Mouse (Mus musculus) bone marrow, adult 2 months (tissue): ENCODE measurements at regions not wholly inside any gene's neighbourhood (a gene's known extent, or its start where the extent isn't known, plus 50 kb on each side); places are given as distances from the start of the nearest gene placed in this dataset.
"Not testable (repeated sequence)": the region's sequence is repeated elsewhere in the genome, so short reads cannot be mapped to it uniquely, and the experiment has no call there.

Experiments used
- H3K27ac ChIP-seq: fragments of 200-500 bp; 2 replicates; pipeline ENCODE4 v1.5.1; 2012; ENCODE audit warnings: low read depth, mild to moderate bottlenecking, control low read depth, inconsistent platforms, low read length; ENCODE audit not compliant: control insufficient read depth, poor library complexity, insufficient read depth
- H3K4me1 ChIP-seq: fragments of 200-500 bp; 2 replicates; pipeline ENCODE4 v1.6.1; 2011; ENCODE audit warnings: low read length; ENCODE audit not compliant: control insufficient read depth, insufficient read depth
- H3K4me3 ChIP-seq: fragments of 200-500 bp; replicated peaks from 2 replicates; pipeline ENCODE3; 2011; ENCODE audit warnings: mild to moderate bottlenecking, low read depth, low read length, control low read depth; ENCODE audit not compliant: control insufficient read depth
- CTCF ChIP-seq: fragments of 200-500 bp; IDR thresholded peaks from 2 replicates; pipeline ENCODE4 v1.5.1; 2011; ENCODE audit warnings: low read length, control low read depth; ENCODE audit not compliant: control insufficient read depth, insufficient read depth
- POLR2A ChIP-seq: fragments of 200-500 bp; IDR thresholded peaks from 2 replicates; pipeline ENCODE4 v1.6.1; 2011; ENCODE audit warnings: low read depth, mild to moderate bottlenecking, control low read depth, low read length, borderline replicate concordance; ENCODE audit not compliant: control insufficient read depth
- WGBS: fragments of 180-500 bp; shearing (Covaris S2); methylation state at CpG from one replicate; pipeline ENCODE4 v1.1.7; 2018; 5-methylcytosine and 5-hydroxymethylcytosine counted together

DNA sequence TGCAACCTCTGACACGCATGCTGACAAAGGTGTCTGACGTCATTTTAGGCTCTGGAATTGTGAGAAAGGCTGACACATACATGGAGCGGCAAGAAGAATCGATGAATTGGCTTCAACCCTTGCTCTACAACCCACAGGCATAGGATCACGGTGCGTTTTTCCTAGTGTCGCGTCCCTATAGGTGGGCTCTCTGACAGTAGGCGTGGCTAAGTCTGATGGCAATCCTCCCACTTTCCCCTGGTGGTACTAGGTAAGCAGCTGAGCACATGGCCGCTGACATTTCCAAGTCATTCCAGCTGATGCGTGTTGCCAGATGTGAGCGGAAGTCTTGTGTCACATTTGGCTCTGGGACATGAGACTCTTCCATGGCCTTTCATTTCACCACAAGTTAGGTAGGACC lies 89.1 kb upstream of the Mdm1 start:
- TF ChIP-seq CTCF (no peak), POLR2A (no peak)
- WGBS = 64% methylated on average over 12 of the region's 12 CpGs
- Histone ChIP-seq H3K27ac (peak overlapping the region; percentile 28), H3K4me3 (no peak overlapping the region), H3K4me1 (peaks cover 6% of the 10 kb centered on the region; the same call in 1 of the 2 replicates)

DNA sequence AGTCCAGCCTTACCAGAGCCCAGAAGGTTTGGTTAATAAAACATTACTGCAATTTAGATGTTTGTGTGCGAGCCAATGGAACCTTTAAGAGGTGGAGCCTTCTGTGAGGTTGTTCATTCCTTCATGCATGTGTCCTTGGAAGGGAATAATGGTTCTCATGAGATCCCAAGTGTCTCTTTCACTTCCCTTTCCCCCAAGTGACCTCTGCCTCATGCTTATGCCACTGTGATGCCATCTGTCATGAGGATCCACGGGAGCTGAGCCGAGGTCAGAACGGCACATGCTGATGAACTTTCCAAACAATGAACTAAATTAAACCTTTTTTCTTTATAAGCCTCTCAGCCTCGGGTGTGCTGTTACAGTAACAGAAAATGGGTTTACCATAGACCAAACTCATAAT lies 88.6 kb upstream of the Mdm1 start:
- WGBS = 72% methylated on average over 5 of the region's 5 CpGs
- H3K4me1 ChIP-seq = peaks cover 6% of the 10 kb centered on the region; the same call in 1 of the 2 replicates

DNA sequence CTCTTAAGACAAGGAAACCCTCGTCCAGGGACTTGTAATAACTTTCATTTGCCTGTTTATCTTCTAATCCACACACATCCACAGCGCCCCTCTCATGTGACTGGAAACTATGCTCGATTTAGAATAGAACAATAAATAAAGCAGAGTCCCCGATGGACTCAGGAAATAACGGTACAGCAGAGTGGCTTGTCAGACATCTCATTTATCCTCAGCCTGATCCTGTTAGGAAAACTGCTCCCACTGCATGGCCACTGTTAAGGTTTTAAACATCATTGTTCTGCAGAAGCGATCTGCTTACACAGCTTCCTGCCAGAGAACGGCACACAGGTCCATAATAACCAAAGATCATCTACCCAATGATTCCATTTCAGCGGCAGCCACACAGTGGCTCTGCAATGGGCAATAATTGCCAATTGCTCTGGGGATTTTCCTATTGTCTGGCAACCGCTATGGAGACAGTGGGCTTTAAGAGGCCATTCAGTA lies 84.8 kb upstream of the Mdm1 start:
- Histone ChIP-seq H3K4me3 (no peak overlapping the region), H3K4me1 (peaks cover 5% of the 10 kb centered on the region; the same call in 1 of the 2 replicates), H3K27ac (no peak overlapping the region)
- 25% methylated on average over 9 of the region's 9 CpGs for WGBS
- TF ChIP-seq CTCF (no peak), POLR2A (no peak)

More for the DNA sequence above, 88.6 kb upstream of the Mdm1 start:
- Histone ChIP-seq H3K4me3 (no peak overlapping the region), H3K27ac (no peak overlapping the region; the same call in 1 of the 2 replicates)
- TF ChIP-seq CTCF = no peak
- TF ChIP-seq POLR2A = no peak

DNA sequence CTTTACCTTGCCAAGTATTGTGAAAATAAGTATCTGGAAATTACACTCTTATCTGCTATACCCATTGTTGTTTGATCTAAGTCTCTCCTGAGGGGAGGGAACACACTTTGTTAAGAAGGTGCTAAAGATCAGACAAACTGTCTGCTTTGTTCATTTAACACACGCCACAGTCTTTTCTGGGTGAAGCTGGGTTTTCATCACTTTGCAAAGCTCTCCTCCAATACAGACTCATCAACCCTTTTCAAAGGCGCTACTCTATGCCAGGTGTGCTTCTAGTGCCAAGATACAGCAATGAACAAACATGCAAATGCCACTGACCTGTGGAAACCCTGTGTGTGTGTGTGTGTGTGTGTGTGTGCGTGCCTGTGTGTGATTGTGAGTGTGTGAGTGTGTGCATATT lies 84.1 kb upstream of the Mdm1 start:
- H3K4me1 ChIP-seq = peaks cover 1% of the 10 kb centered on the region; the same call in 1 of the 2 replicates
- no peak overlapping the region for H3K27ac ChIP-seq
- 79% methylated on average over 3 of the region's 3 CpGs for WGBS
- TF ChIP-seq CTCF = no peak
- TF ChIP-seq POLR2A = no peak
- no peak overlapping the region for H3K4me3 ChIP-seq

GRCm38 (mm10) chr10:118064816-118065216 lies 76.8 kb upstream of the Mdm1 start:
- Histone ChIP-seq H3K4me1 (no peaks in the 10 kb centered on the region), H3K4me3 (no peak overlapping the region), H3K27ac (no peak overlapping the region)
- TF ChIP-seq POLR2A (no peak), CTCF (no peak)
- WGBS = 18% methylated on average over 7 of the region's 7 CpGs

- not testable (repeated sequence) for H3K4me3 ChIP-seq, H3K4me1 ChIP-seq, H3K27ac ChIP-seq
- WGBS = 94% methylated on average over 9 of the region's 11 CpGs
Observed at GRCm38 (mm10) chr10:118076341-118076740, 65.3 kb upstream of the Mdm1 start.

DNA sequence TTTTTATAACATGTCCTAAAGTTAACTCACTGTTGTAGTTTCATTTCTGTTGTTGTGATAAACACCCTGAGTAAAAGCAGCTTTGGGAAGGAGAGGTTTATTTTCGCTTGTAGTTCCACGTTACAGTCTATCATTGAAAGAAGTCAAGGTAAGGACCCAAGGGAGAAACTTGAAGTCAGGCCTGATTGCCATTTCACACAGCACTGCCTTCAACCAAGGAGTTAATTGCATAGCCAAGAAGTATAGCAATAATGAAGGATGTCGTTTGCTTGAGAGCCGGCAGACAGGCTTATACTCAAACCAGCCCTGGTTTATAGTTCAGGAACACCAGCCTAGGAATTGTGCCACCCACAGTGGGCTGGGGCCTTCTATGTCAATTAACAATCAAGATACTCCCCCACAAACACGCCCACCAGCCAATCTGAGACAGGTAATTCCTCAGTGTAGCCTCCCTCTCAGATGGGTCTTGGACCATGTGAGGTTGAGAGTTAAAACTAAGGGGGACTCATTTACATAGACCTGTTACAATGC lies 59.9 kb upstream of the Mdm1 start:
- TF ChIP-seq CTCF (no peak), POLR2A (no peak)
- Histone ChIP-seq H3K27ac (peak overlapping the region; percentile 51; the same call in 1 of the 2 replicates), H3K4me3 (no peak overlapping the region), H3K4me1 (peaks cover 6% of the 10 kb centered on the region; the same call in 1 of the 2 replicates)
- 73% methylated on average over 5 of the region's 5 CpGs for WGBS

DNA sequence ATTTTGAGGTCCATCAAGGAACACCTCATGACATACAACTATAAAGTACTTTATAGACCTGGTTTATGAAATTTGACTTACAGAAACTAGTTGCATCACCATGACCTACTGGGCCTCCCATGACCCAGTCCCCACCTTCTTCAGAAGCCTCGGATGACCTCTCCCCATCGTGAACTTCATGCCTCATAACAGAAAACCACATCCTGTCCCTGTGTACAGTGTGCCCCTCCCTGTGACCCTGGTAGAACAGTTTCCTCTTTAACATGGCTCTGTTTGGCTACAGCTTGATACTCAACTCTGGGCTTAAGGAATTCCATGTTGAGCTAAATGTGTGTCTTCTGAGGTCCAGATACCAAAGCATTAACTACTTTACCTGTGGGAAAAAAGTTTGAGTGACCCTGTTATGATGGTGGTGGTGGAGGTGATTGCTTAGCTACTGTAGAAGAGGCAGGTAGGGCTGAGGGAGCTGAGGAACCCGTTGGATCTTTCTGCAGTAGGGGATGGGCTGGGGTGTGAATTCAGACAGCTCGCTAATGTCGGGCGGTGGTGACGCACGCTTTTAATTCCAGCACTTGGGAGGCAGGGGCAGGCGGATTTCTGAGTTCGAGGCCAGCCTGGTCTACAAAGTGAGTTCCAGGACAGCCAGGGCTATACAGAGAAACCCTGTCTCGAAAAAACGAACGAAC lies 58.4 kb upstream of the Mdm1 start:
- H3K27ac ChIP-seq = peak overlapping the region; percentile 78

More for the DNA sequence above, 58.4 kb upstream of the Mdm1 start:
- peaks cover 6% of the 10 kb centered on the region; the same call in 1 of the 2 replicates for H3K4me1 ChIP-seq
- 59% methylated on average over 13 of the region's 13 CpGs for WGBS
- TF ChIP-seq CTCF (no peak), POLR2A (no peak)
- H3K4me3 ChIP-seq = no peak overlapping the region
